Mouse (Mus musculus) cerebellum, adult 2 months (tissue): ENCODE data around the gene Chst5.

Experiments used
- CTCF ChIP-seq: fragments of 200-500 bp; IDR thresholded peaks from 2 replicates; pipeline ENCODE4 v1.5.1; 2011; ENCODE audit warnings: low read depth, mild to moderate bottlenecking, control low read depth, low read length, moderate library complexity, borderline replicate concordance; ENCODE audit not compliant: insufficient read depth
- POLR2A ChIP-seq: fragments of 200-500 bp; IDR thresholded peaks from 2 replicates; pipeline ENCODE4 v1.6.1; 2011; ENCODE audit warnings: low read length, control low read depth, borderline replicate concordance; ENCODE audit not compliant: insufficient read depth

GRCm38 (mm10) chr8:111865130-111865852 is 45.0 kb downstream of the Chst5 start:
- TF ChIP-seq POLR2A (no peak), CTCF (no peak)
